Mouse (Mus musculus) myocyte (in vitro differentiated cells): ENCODE data around the gene Ssh1.

Experiments
- CEBPB ChIP-seq: IDR thresholded peaks from 2 replicates; pipeline ENCODE4 v1.6.1; 2011; ENCODE audit warnings: mild to moderate bottlenecking, moderate library complexity; ENCODE audit not compliant: poor library complexity, insufficient read depth, severe bottlenecking
- E2F4 ChIP-seq: IDR thresholded peaks from one replicate; pipeline ENCODE4 v1.6.1; 2011; ENCODE audit warnings: mild to moderate bottlenecking, control low read depth, moderate library complexity; ENCODE audit not compliant: insufficient read depth
- MAX ChIP-seq: IDR thresholded peaks from one replicate; pipeline ENCODE4 v1.6.1; 2011; ENCODE audit warnings: low read depth, mild to moderate bottlenecking, control low read depth
- MYOD1 ChIP-seq, 3 experiments: IDR thresholded peaks; one replicate each; pipeline ENCODE4 v1.6.1; 2011; ENCODE audit warnings: control low read depth in 2 of 3, low read depth in 2 of 3, mild to moderate bottlenecking in 2 of 3, moderate library complexity in 1 of 3; ENCODE audit not compliant: insufficient read length in 2 of 3, control insufficient read depth in 1 of 3
- MYOG ChIP-seq, 3 experiments: IDR thresholded peaks; one replicate each; pipeline ENCODE4 v1.6.1; 2011; ENCODE audit warnings: control low read depth in 2 of 3, low read depth in 2 of 3, mild to moderate bottlenecking in 2 of 3; ENCODE audit not compliant: insufficient read length in 2 of 3, control insufficient read depth in 1 of 3, insufficient read depth in 1 of 3
- POLR2A ChIP-seq: IDR thresholded peaks from one replicate; pipeline ENCODE4 v1.6.1; 2011; ENCODE audit warnings: low read depth, mild to moderate bottlenecking, control low read depth, moderate library complexity; ENCODE audit not compliant: insufficient read length
- POLR2AphosphoS2 ChIP-seq: IDR thresholded peaks from one replicate; pipeline ENCODE4 v1.6.1; 2011; ENCODE audit warnings: low read depth, control low read depth; ENCODE audit not compliant: insufficient read length
- REST ChIP-seq: IDR thresholded peaks from one replicate; pipeline ENCODE4 v1.6.1; 2011; ENCODE audit warnings: mild to moderate bottlenecking, control low read depth, moderate library complexity; ENCODE audit not compliant: insufficient read depth, insufficient read length
- SRF ChIP-seq: IDR thresholded peaks from one replicate; pipeline ENCODE4 v1.6.1; 2011; ENCODE audit warnings: low read depth; ENCODE audit not compliant: control insufficient read depth, insufficient read length
- TCF12 ChIP-seq: IDR thresholded peaks from one replicate; pipeline ENCODE4 v1.6.1; 2011; ENCODE audit warnings: mild to moderate bottlenecking, control low read depth; ENCODE audit not compliant: poor library complexity, insufficient read depth, severe bottlenecking
- USF1 ChIP-seq: IDR thresholded peaks from one replicate; pipeline ENCODE4 v1.6.1; 2011; ENCODE audit warnings: low read depth, mild to moderate bottlenecking, control low read depth, moderate library complexity

GRCm38 (mm10) chr5:114032161-114032763, 38.6 kb upstream of the Ssh1 start:
- no peak for TF ChIP-seq POLR2A
- TF ChIP-seq USF1: no peak
- no peak for TF ChIP-seq POLR2AphosphoS2
- no peak for TF ChIP-seq SRF
- no peak for TF ChIP-seq CEBPB
- TF ChIP-seq TCF12: no peak
- no peak for TF ChIP-seq MAX
- TF ChIP-seq E2F4: no peak
- TF ChIP-seq REST: no peak
- TF ChIP-seq MYOG (IDR thresholded peaks at IDR 0.05; ENCODE audit: control insufficient read depth in 1 of 3, insufficient read depth in 1 of 3, insufficient read length in 2 of 3, low read depth in 2 of 3): no peak
- TF ChIP-seq MYOD1 (IDR thresholded peaks at IDR 0.05; ENCODE audit: control insufficient read depth in 1 of 3, insufficient read length in 2 of 3, low read depth in 2 of 3): no peak
